ENCODE assay signal across 25 mouse cellular contexts in genomic region chr10:40617973-40618372, GRCm38 (mm10). TPM values are rescaled to one million over a fixed set of nuclear protein-coding genes. Genes with fewer than 3 reads are reported as not detected.
DNase-seq lines count a peak whose midpoint lies in the region; ATAC-seq and TF ChIP-seq lines count a peak whose summit lies in the region.
"Had no signal": no experiment of that assay in that cellular context is flagged by ENCODE, and none has a peak within 500 bp of the region (broad histone marks: within the 10 kb centered on the region; RNA-seq: fewer than 3 reads in every experiment).

No protein-coding gene starts in this region.

- H3K4me2 ChIP-seq in forebrain, postnatal 0 days (ENCODE audit: low read depth) = no peak overlapping the region
- H3K4me2 ChIP-seq in forebrain, embryonic 13.5 days = no peak overlapping the region
- no peak overlapping the region for H3K4me2 ChIP-seq in kidney, postnatal 0 days (ENCODE audit: low read length)
- no peak overlapping the region for H3K4me2 ChIP-seq in midbrain, postnatal 0 days (ENCODE audit: low read depth, low read length, poor library complexity, severe bottlenecking)
- H3K4me2 ChIP-seq in midbrain, embryonic 15.5 days = no peak overlapping the region
- H3K4me2 ChIP-seq: heart, embryonic 11.5 days; neural tube, embryonic 12.5 days had no signal

- H3K9me3 ChIP-seq in forebrain, postnatal 0 days (ENCODE audit: low read length) = no peaks in the 10 kb centered on the region
- no peaks in the 10 kb centered on the region for H3K9me3 ChIP-seq in forebrain, embryonic 13.5 days (replicated peaks)
- no peaks in the 10 kb centered on the region for H3K9me3 ChIP-seq in kidney, postnatal 0 days (replicated peaks; ENCODE audit: low read length)
- H3K9me3 ChIP-seq in midbrain, postnatal 0 days (ENCODE audit: low read length) = no peaks in the 10 kb centered on the region
- H3K9me3 ChIP-seq in midbrain, embryonic 15.5 days = no peaks in the 10 kb centered on the region
- H3K9me3 ChIP-seq: neural tube, embryonic 12.5 days had no signal

- H3K4me1 ChIP-seq in forebrain, postnatal 0 days (ENCODE audit: insufficient read depth) = no peaks in the 10 kb centered on the region
- H3K4me1 ChIP-seq in forebrain, embryonic 13.5 days = no peaks in the 10 kb centered on the region
- H3K4me1 ChIP-seq in kidney, postnatal 0 days (replicated peaks; ENCODE audit: insufficient read depth, low read length) = no peaks in the 10 kb centered on the region
- H3K4me1 ChIP-seq in midbrain, postnatal 0 days (ENCODE audit: insufficient read depth, low read length) = no peaks in the 10 kb centered on the region
- no peaks in the 10 kb centered on the region for H3K4me1 ChIP-seq in midbrain, embryonic 15.5 days
- H3K4me1 ChIP-seq: neural tube, embryonic 12.5 days had no signal

- H3K27me3 ChIP-seq in forebrain, postnatal 0 days (ENCODE audit: insufficient read depth, low read length) = no peaks in the 10 kb centered on the region
- no peaks in the 10 kb centered on the region for H3K27me3 ChIP-seq in forebrain, embryonic 13.5 days
- H3K27me3 ChIP-seq in kidney, postnatal 0 days (ENCODE audit: insufficient read depth, low read length) = no peaks in the 10 kb centered on the region
- no peaks in the 10 kb centered on the region for H3K27me3 ChIP-seq in midbrain, postnatal 0 days (ENCODE audit: insufficient read depth, low read length)
- H3K27me3 ChIP-seq in midbrain, embryonic 15.5 days (replicated peaks) = no peaks in the 10 kb centered on the region
- H3K27me3 ChIP-seq: neural tube, embryonic 12.5 days had no signal

- no peak overlapping the region for H3K27ac ChIP-seq in forebrain, postnatal 0 days (ENCODE audit: low read depth, low read length)
- no peak overlapping the region for H3K27ac ChIP-seq in forebrain, embryonic 13.5 days
- no peak overlapping the region for H3K27ac ChIP-seq in kidney, postnatal 0 days
- no peak overlapping the region for H3K27ac ChIP-seq in midbrain, postnatal 0 days (ENCODE audit: low read depth, low read length)
- no peak overlapping the region for H3K27ac ChIP-seq in midbrain, embryonic 15.5 days
- H3K27ac ChIP-seq: neural tube, embryonic 12.5 days had no signal

- no peak for DNase-seq in forebrain, postnatal 0 days
- DNase-seq in kidney, postnatal 0 days (ENCODE audit: low spot score) = peak; percentile 24
- no peak for DNase-seq in kidney, adult 11 months
- DNase-seq in midbrain, postnatal 0 days (ENCODE audit: low spot score) = no peak
- no peak for DNase-seq in neural tube, embryonic 10.5 days (ENCODE audit: extremely low spot score, low spot score)
- no peak for DNase-seq in thymus, postnatal 0 days (ENCODE audit: low spot score)
- DNase-seq: adrenal gland, postnatal 36 days; cerebellum, adult 8-10 months; gastrocnemius, postnatal 25 days; heart, postnatal 4 days; liver; lung, adult 2 months; thymus, postnatal 14 days had no signal

- no peak overlapping the region for H3K4me3 ChIP-seq in forebrain, postnatal 0 days (ENCODE audit: low read depth, low read length)
- no peak overlapping the region for H3K4me3 ChIP-seq in forebrain, embryonic 13.5 days
- no peak overlapping the region for H3K4me3 ChIP-seq in kidney, postnatal 0 days (replicated peaks; ENCODE audit: low read depth, low read length)
- H3K4me3 ChIP-seq in midbrain, postnatal 0 days (ENCODE audit: low read depth, low read length) = no peak overlapping the region
- no peak overlapping the region for H3K4me3 ChIP-seq in midbrain, embryonic 15.5 days
- H3K4me3 ChIP-seq: neural tube, embryonic 12.5 days had no signal

- H3K36me3 ChIP-seq in forebrain, postnatal 0 days (ENCODE audit: insufficient read depth) = no peaks in the 10 kb centered on the region
- no peaks in the 10 kb centered on the region for H3K36me3 ChIP-seq in forebrain, embryonic 13.5 days (ENCODE audit: poor library complexity, severe bottlenecking)
- H3K36me3 ChIP-seq in kidney, postnatal 0 days (ENCODE audit: insufficient read depth, low read length) = no peaks in the 10 kb centered on the region
- H3K36me3 ChIP-seq in midbrain, postnatal 0 days (ENCODE audit: insufficient read depth, low read length) = no peaks in the 10 kb centered on the region
- H3K36me3 ChIP-seq in midbrain, embryonic 15.5 days (replicated peaks) = no peaks in the 10 kb centered on the region
- H3K36me3 ChIP-seq: neural tube, embryonic 12.5 days had no signal

- no peak overlapping the region for H3K9ac ChIP-seq in forebrain, postnatal 0 days
- no peak overlapping the region for H3K9ac ChIP-seq in forebrain, embryonic 13.5 days
- H3K9ac ChIP-seq in kidney, postnatal 0 days (ENCODE audit: low read depth, low read length) = no peak overlapping the region
- no peak overlapping the region for H3K9ac ChIP-seq in midbrain, postnatal 0 days (replicated peaks; ENCODE audit: low read length, poor library complexity, severe bottlenecking)
- no peak overlapping the region for H3K9ac ChIP-seq in midbrain, embryonic 15.5 days
- H3K9ac ChIP-seq: neural tube, embryonic 12.5 days had no signal

- ATAC-seq in forebrain, postnatal 0 days = no peak
- no peak for ATAC-seq in forebrain, embryonic 13.5 days
- no peak for ATAC-seq in kidney, postnatal 0 days (replicated peaks; ENCODE audit: low FRiP score, low read depth)
- ATAC-seq in midbrain, postnatal 0 days (ENCODE audit: low FRiP score) = no peak
- no peak for ATAC-seq in midbrain, embryonic 15.5 days (replicated peaks)
- ATAC-seq: inflammation-experienced regulatory T-cells, adult 6 months; midbrain, embryonic 16.5 days had no signal

- peak; percentile 13; the same call in 1 of the 2 replicates for TF ChIP-seq CTCF in forebrain, postnatal 0 days (IDR thresholded peaks at IDR 0.05; ENCODE audit: low read depth)
- peak; percentile 50; the same call in 1 of the 2 replicates for TF ChIP-seq CTCF in kidney, postnatal 0 days (IDR thresholded peaks at IDR 0.05; ENCODE audit: low read depth)
- peak; percentile 51 for TF ChIP-seq CTCF in midbrain, postnatal 0 days (IDR thresholded peaks at IDR 0.05)

RNA-seq across cellular contexts. Expression of gene Ddo, which starts 11.8 kb away (rescaled TPM):
- total RNA-seq in forebrain, postnatal 0 days (2014; rRNA removed) = 1.9 and 3.7 TPM in 2 replicates
- 1.2 and 3.1 TPM in 2 replicates for polyA plus RNA-seq in forebrain, postnatal 0 days (2015; fragmentation: Nextera tagmentation; extraction: Ambion mirVana)
- polyA plus RNA-seq in forebrain, embryonic 13.5 days (2015; fragmentation: Nextera tagmentation; extraction: Ambion mirVana) = 0.25 and 0.44 TPM in 2 replicates
- 3.2 and 3.6 TPM in 2 replicates for polyA plus RNA-seq in kidney, postnatal 0 days (2015; fragmentation: Nextera tagmentation; extraction: Ambion mirVana)
- total RNA-seq in midbrain, postnatal 0 days (2014; rRNA removed) = 2.5 and 2.8 TPM in 2 replicates
- 1.9 and 2.1 TPM in 2 replicates for polyA plus RNA-seq in midbrain, postnatal 0 days (2015; fragmentation: Nextera tagmentation; extraction: Ambion mirVana)
- polyA plus RNA-seq in midbrain, embryonic 15.5 days (2015; fragmentation: Nextera tagmentation; extraction: Ambion mirVana) = 0.82 and 0.98 TPM in 2 replicates
- polyA plus RNA-seq in thymus, postnatal 0 days (2015; fragmentation: Nextera tagmentation; extraction: Ambion mirVana) = 0.04 and 0.12 TPM in 2 replicates
- total RNA-seq: megakaryocyte progenitor cell, adult 5-6 weeks had no signal
- polyA plus RNA-seq: inflammation-experienced regulatory T-cells, adult 6 months had no signal

RNA-seq across cellular contexts. Expression of gene Slc22a16, which starts 47.8 kb away (rescaled TPM):
- total RNA-seq in forebrain, postnatal 0 days (2014; rRNA removed) = not detected in 2 replicates
- not detected in 2 replicates for polyA plus RNA-seq in forebrain, postnatal 0 days (2015; fragmentation: Nextera tagmentation; extraction: Ambion mirVana)
- polyA plus RNA-seq in forebrain, embryonic 13.5 days (2015; fragmentation: Nextera tagmentation; extraction: Ambion mirVana) = not detected in 2 replicates
- polyA plus RNA-seq in kidney, postnatal 0 days (2015; fragmentation: Nextera tagmentation; extraction: Ambion mirVana) = not detected in 2 replicates
- not detected in 2 replicates for total RNA-seq in midbrain, postnatal 0 days (2014; rRNA removed)
- polyA plus RNA-seq in midbrain, postnatal 0 days (2015; fragmentation: Nextera tagmentation; extraction: Ambion mirVana) = not detected in 2 replicates
- not detected in 2 replicates for polyA plus RNA-seq in midbrain, embryonic 15.5 days (2015; fragmentation: Nextera tagmentation; extraction: Ambion mirVana)
- not detected in 2 replicates for polyA plus RNA-seq in thymus, postnatal 0 days (2015; fragmentation: Nextera tagmentation; extraction: Ambion mirVana)
- total RNA-seq: adrenal gland, postnatal 36 days; gastrocnemius, postnatal 25 days; heart, postnatal 4 days; layer of hippocampus, postnatal 25 days; left cerebral cortex, postnatal 36 days; megakaryocyte progenitor cell, adult 5-6 weeks had no signal
- polyA plus RNA-seq: embryonic facial prominence, embryonic 14.5 days; heart, embryonic 11.5 days; inflammation-experienced regulatory T-cells, adult 6 months; lung, adult 2 months; midbrain, embryonic 16.5 days; neural tube, embryonic 12.5 days; spleen, adult 2 months; stomach, embryonic 16.5 days had no signal
